ENCODE assay signal across 7 mouse cellular contexts in the genomic region with DNA sequence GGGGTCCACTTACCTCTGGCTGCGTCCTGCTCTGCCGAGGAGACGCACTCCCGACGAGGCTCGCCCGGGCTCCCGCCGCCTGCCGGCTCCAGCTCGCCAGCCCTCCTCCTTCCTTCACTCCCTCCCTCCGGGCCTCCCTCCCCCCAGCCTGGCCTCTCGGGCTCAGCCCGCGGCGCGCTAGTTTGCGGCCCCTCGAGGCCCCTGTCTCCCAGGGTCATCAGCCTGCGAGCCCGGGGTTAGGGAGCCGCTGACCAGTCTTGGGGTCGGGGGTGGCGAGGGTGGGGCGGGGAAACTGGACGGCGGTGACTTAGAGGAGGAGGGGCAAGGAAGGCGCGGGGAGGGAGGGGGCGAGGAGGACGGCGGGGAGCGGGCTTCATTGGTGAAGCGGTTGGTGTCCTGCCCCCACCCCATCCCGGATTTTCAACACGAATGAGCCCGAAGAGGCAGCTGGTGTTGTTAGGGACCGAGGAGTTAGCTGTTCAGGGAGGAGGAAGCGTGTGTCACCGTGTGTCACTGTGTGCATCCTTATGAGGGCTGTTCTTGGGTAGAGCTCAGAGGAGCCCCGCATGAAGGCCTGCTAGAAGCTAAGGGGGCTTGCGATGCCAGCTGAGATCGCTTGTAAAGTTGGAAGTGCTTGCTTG. TPM values are rescaled to one million over a fixed set of nuclear protein-coding genes. Genes with fewer than 3 reads are reported as not detected.
A peak's percentile ranks its signal among the peaks of the same experiment; 100 is the strongest.
DNase-seq lines count a peak whose midpoint lies in the region; ATAC-seq and TF ChIP-seq lines count a peak whose summit lies in the region.

Gene Gpr162 (minus strand): TSS at position 326 of the 641 bp plus-strand sequence.

- H3K4me3 ChIP-seq in intestine, postnatal 0 days (ENCODE audit: low read depth, low read length), result peak within 1 kb of the TSS; percentile 48
- H3K4me3 ChIP-seq in limb, embryonic 12.5 days (replicated peaks), result peak within 1 kb of the TSS; percentile 59
- peak within 1 kb of the TSS; percentile 53 for H3K4me3 ChIP-seq in midbrain, embryonic 11.5 days (ENCODE audit: low read depth, low read length)
- peak within 1 kb of the TSS; percentile 46 for H3K4me3 ChIP-seq in stomach, embryonic 14.5 days (ENCODE audit: low read depth, low read length)

- peak; percentile 63 for ATAC-seq in intestine, postnatal 0 days
- ATAC-seq in limb, embryonic 12.5 days (ENCODE audit: insufficient number of reproducible peaks, insufficient read depth, low FRiP score, low TSS enrichment, low read depth), result 0 out of 2 replicates have a peak, but pooled peaks have one; percentile 9
- peak; percentile 66 for ATAC-seq in midbrain, embryonic 11.5 days (ENCODE audit: low FRiP score)
- ATAC-seq in stomach, embryonic 14.5 days (ENCODE audit: insufficient number of reproducible peaks, insufficient read depth, low FRiP score, low read depth), result peak; percentile 47

- peaks cover 27% of the 10 kb centered on the region for H3K27me3 ChIP-seq in intestine, postnatal 0 days (replicated peaks; ENCODE audit: control insufficient read depth, insufficient read depth, low read length)
- H3K27me3 ChIP-seq in limb, embryonic 12.5 days, result peaks cover 37% of the 10 kb centered on the region
- peaks cover 5% of the 10 kb centered on the region; the same call in 1 of the 2 replicates for H3K27me3 ChIP-seq in midbrain, embryonic 11.5 days (ENCODE audit: control insufficient read depth, insufficient read depth, low read length)
- H3K27me3 ChIP-seq in stomach, embryonic 14.5 days (ENCODE audit: control insufficient read depth, insufficient read depth, low read length), result no peaks in the 10 kb centered on the region

- H3K36me3 ChIP-seq in intestine, postnatal 0 days (ENCODE audit: control insufficient read depth, insufficient read depth), result no peaks in the 10 kb centered on the region
- H3K36me3 ChIP-seq in limb, embryonic 12.5 days, result no peaks in the 10 kb centered on the region
- H3K36me3 ChIP-seq in midbrain, embryonic 11.5 days (ENCODE audit: control insufficient read depth, insufficient read depth, low read length), result no peaks in the 10 kb centered on the region
- H3K36me3 ChIP-seq in stomach, embryonic 14.5 days (ENCODE audit: control insufficient read depth, insufficient read depth, low read length), result no peaks in the 10 kb centered on the region

- peak; percentile 52 for DNase-seq in ZHBTc4 (ENCODE audit: low read depth, low spot score)
- peak; percentile 90 for DNase-seq in cerebellum, postnatal 10 days
- peak; percentile 73 to 75 for DNase-seq in frontal cortex, postnatal 36 days (ENCODE audit: low spot score in 2 of 2)
- peak; percentile 95 for DNase-seq in midbrain, embryonic 11.5 days (ENCODE audit: low spot score, missing footprints)

- peaks cover 4% of the 10 kb centered on the region; the same call in 1 of the 2 replicates for H3K4me1 ChIP-seq in intestine, postnatal 0 days (replicated peaks; ENCODE audit: control insufficient read depth, insufficient read depth, low read length)
- peaks cover 70% of the 10 kb centered on the region for H3K4me1 ChIP-seq in limb, embryonic 12.5 days (replicated peaks)
- peaks cover 28% of the 10 kb centered on the region for H3K4me1 ChIP-seq in midbrain, embryonic 11.5 days (ENCODE audit: control insufficient read depth, insufficient read depth, low read length)
- peaks cover 14% of the 10 kb centered on the region; the same call in 1 of the 2 replicates for H3K4me1 ChIP-seq in stomach, embryonic 14.5 days (ENCODE audit: control insufficient read depth, insufficient read depth, low read length)

- H3K4me2 ChIP-seq in intestine, postnatal 0 days (replicated peaks; ENCODE audit: low read depth), result peak within 1 kb of the TSS; percentile 87
- H3K4me2 ChIP-seq in limb, embryonic 12.5 days, result peak within 1 kb of the TSS; percentile 94
- peak within 1 kb of the TSS; percentile 85 for H3K4me2 ChIP-seq in midbrain, embryonic 11.5 days
- H3K4me2 ChIP-seq in stomach, embryonic 14.5 days (replicated peaks; ENCODE audit: low read depth, low read length), result peak within 1 kb of the TSS; percentile 79

- peak within 1 kb of the TSS; percentile 40 for H3K9ac ChIP-seq in intestine, postnatal 0 days (ENCODE audit: low read depth, low read length)
- H3K9ac ChIP-seq in limb, embryonic 12.5 days (replicated peaks), result peak within 1 kb of the TSS; percentile 79
- H3K9ac ChIP-seq in midbrain, embryonic 11.5 days (ENCODE audit: low read length), result peak within 1 kb of the TSS; percentile 82
- peak within 1 kb of the TSS; percentile 22; the same call in 1 of the 2 replicates for H3K9ac ChIP-seq in stomach, embryonic 14.5 days (replicated peaks; ENCODE audit: low read depth, low read length)

- WGBS in intestine, postnatal 0 days, result 1% methylated on average over 42 of the region's 43 CpGs
- WGBS in limb, embryonic 12.5 days, result 2% methylated on average over 30 of the region's 43 CpGs
- WGBS in midbrain, embryonic 11.5 days, result 1% methylated on average over 27 of the region's 43 CpGs
- 2% methylated on average over 30 of the region's 43 CpGs for whole genome bisulfite sequencing in stomach, embryonic 14.5 days

- H3K9me3 ChIP-seq in intestine, postnatal 0 days (ENCODE audit: control insufficient read depth), result no peaks in the 10 kb centered on the region
- no peaks in the 10 kb centered on the region for H3K9me3 ChIP-seq in limb, embryonic 12.5 days
- no peaks in the 10 kb centered on the region for H3K9me3 ChIP-seq in midbrain, embryonic 11.5 days (ENCODE audit: control insufficient read depth, low read length)
- H3K9me3 ChIP-seq in stomach, embryonic 14.5 days (ENCODE audit: control insufficient read depth, low read depth, low read length), result no peaks in the 10 kb centered on the region

- peak; percentile 40 for TF ChIP-seq CTCF in intestine, postnatal 0 days (IDR thresholded peaks at IDR 0.05; ENCODE audit: low read depth)

- no peak within 1 kb of the TSS for H3K27ac ChIP-seq in intestine, postnatal 0 days (ENCODE audit: low read depth, low read length)
- peak within 1 kb of the TSS; percentile 59; the same call in 1 of the 2 replicates for H3K27ac ChIP-seq in limb, embryonic 12.5 days
- H3K27ac ChIP-seq in midbrain, embryonic 11.5 days (ENCODE audit: low read depth, low read length), result peak within 1 kb of the TSS; percentile 67
- peak within 1 kb of the TSS; percentile 18; the same call in 1 of the 2 replicates for H3K27ac ChIP-seq in stomach, embryonic 14.5 days (ENCODE audit: low read length)

RNA-seq across cellular contexts. Expression of gene Gpr162, which starts in this region (rescaled TPM):
- 0.46 and 0.64 TPM in 2 replicates for polyA plus RNA-seq in intestine, postnatal 0 days (2015; fragmentation: Nextera tagmentation; extraction: Ambion mirVana)
- polyA plus RNA-seq in limb, embryonic 12.5 days (2016; fragmentation: Nextera tagmentation; extraction: Ambion mirVana), result 2.5 and 2.7 TPM in 2 replicates
- polyA plus RNA-seq in midbrain, embryonic 11.5 days (2014; fragmentation: Nextera tagmentation; extraction: Ambion mirVana), result 1.6 and 2.1 TPM in 2 replicates
- 0.91 and 1.0 TPM in 2 replicates for polyA plus RNA-seq in stomach, embryonic 14.5 days (2014; fragmentation: Nextera tagmentation; extraction: Ambion mirVana)

Comparison
In these comparisons a context has a peak if more than half of its experiments do, and no peak if none do; other contexts are left out.
1. Peak in ATAC-seq, H3K4me3 ChIP-seq, H3K9ac ChIP-seq and H3K4me2 ChIP-seq in intestine, postnatal 0 days; RNA of the gene not detected or under 1 TPM.
2. ATAC-seq: peak in every context shown above with its lines; median percentile 66 in midbrain, embryonic 11.5 days; 63 in intestine, postnatal 0 days; 47 in stomach, embryonic 14.5 days; 9 in limb, embryonic 12.5 days.
3. H3K9ac ChIP-seq: peak in every context shown above with its lines; median percentile 82 in midbrain, embryonic 11.5 days; 79 in limb, embryonic 12.5 days; 40 in intestine, postnatal 0 days; 22 in stomach, embryonic 14.5 days.